Mouse (Mus musculus): ENCODE results near the gene Igfbp3. TPM values are rescaled to one million over a fixed set of nuclear protein-coding genes. Genes with fewer than 3 reads are reported as not detected.

Igfbp3 gene
- 10 to 100 TPM; 10.2 to 11.1 TPM for total RNA-seq (2021)
- long read RNA-seq, experiment 1, transcript Igfbp3-201 (5 exons, 2,421 nt) = major isoform, 24 of 24 reads
- long read RNA-seq, experiment 1, partial matches to known transcripts = 0 of 24 reads
- long read RNA-seq, experiment 1, other reads (novel, unspliced or antisense) = 0 of 24 reads
- long read RNA-seq, experiment 2, transcript Igfbp3-201 (5 exons, 2,421 nt) = major isoform, 22 of 24 reads
- long read RNA-seq, experiment 2, partial matches to known transcripts = 1 of 24 reads
- long read RNA-seq, experiment 2, other reads (novel, unspliced or antisense) = 0 of 24 reads

DNA sequence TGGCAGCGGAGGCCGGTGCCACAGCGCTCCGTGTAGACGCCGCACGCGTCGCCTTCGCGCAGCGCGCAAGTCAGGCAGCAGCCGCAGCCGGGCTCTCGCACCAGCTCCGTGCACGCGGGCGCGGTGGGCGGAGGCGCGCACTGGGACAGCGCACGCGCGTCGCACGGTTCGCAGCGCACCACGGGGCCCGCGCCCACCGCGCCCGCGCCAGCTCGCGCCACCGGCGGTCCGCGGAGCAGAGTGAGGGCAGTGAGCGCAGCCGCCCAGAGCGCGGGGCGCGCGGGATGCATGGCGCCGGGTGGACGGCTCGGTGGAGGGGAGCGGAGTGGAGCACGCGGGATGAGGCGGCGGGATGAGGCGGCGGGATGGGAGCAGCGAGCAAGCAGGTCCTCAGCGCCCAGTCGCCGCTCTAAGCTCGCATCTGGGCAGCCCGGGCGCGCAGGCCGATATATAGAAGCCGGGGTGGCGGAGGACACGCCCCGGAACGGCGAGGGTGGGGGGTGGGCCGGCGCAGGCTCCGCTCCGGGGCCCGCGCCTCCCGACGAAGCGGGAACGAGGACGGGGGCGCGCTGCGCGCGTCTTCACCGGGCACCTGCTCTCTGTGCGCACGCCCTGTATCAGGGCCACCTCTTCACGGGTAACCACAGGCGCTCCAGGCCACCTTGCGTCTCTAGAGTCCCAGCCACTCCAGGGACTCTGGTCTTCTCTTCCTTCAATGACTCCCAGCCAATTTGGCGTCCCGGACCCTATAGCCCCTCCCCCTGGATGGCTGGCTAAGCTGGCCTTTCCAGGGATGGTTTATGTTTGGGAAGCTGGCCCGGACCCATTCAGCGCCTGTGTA lies at the start of gene Igfbp3:
Gene Igfbp3, minus strand, starts transcription at position 423 of the 841 bp plus-strand sequence.
- TF ChIP-seq CTCF (conservative IDR thresholded peaks at IDR 0.05) = no peak

DNA sequence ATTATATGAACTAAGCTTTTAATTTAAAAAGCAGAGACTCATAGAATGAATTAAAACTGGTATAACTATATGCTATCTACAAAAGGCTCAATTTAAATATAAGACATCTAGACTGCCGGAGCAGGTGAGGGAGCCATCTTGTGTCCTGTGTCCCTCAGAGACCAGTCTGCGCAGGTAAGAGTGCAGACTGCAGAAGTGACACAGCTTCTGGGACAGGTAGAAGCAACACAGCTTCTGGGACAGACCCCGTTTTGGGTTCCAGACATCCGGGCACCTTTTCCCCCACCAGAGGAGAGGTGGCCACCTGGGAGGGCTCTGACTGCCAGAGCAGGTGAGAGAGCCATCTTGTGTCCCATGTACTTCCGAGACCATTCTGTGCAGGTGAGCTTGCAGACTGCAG lies 37.1 kb upstream of the Igfbp3 start:
- no peak for DNase-seq (ENCODE audit: low spot score in 2 of 2)
- no peak for TF ChIP-seq CTCF (conservative IDR thresholded peaks at IDR 0.05)
- H3K27ac ChIP-seq = no peak overlapping the region
- H3K4me3 ChIP-seq = no peak overlapping the region

More for the DNA sequence above, at the start of gene Igfbp3:
- Histone ChIP-seq H3K27ac (peak within 1 kb of the TSS; percentile 96), H3K4me3 (peak within 1 kb of the TSS; percentile 64)
- peak; percentile 82 to 83 for DNase-seq (ENCODE audit: low spot score in 2 of 2)

DNA sequence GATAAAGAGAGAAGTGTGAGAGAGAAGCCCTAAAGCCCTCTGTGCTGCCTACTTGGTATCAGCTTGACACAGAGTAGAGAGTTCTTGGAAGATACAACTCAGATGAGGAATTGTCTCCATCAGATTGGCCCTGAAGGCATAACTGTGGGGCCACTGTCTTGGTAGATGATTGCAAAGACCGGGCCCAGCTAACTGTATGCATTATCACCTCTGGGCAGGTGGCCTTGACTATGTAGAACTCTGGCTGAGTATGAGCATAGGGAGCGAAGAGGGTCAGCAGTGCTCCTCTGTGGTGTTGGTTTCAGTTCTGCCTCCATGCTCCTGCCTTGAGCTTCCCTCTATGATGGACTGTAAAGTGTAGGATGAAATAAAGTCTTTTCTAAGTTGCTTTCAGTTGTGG lies 36.7 kb upstream of the Igfbp3 start:
- no peak overlapping the region for H3K27ac ChIP-seq

DNA sequence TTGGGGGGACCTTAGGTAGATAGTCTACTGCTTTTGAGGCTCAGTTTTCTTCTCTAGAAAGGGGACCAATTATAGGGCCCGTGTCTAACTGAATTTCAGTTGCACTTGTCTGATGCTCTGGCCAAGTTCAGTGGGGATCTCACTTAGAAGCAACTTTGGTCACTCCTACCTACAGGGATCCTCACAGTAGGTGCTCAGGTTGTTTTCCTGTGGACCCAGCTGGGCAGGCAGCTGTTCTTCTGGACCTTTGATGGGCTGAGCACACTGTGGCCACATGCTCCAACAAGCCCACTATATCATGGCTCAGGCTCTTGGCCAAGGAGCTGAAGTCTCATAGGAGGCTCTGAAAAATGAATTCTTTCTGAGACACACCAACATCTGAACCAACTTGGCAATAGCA lies 31.1 kb upstream of the Igfbp3 start:
- no peak for TF ChIP-seq CTCF (conservative IDR thresholded peaks at IDR 0.05)
- DNase-seq (ENCODE audit: low spot score in 2 of 2) = no peak
- H3K27ac ChIP-seq = no peak overlapping the region

More for the DNA sequence above, 36.7 kb upstream of the Igfbp3 start:
- no peak overlapping the region for H3K4me3 ChIP-seq
- DNase-seq (ENCODE audit: low spot score in 2 of 2) = no peak
- TF ChIP-seq CTCF (conservative IDR thresholded peaks at IDR 0.05) = no peak

DNA sequence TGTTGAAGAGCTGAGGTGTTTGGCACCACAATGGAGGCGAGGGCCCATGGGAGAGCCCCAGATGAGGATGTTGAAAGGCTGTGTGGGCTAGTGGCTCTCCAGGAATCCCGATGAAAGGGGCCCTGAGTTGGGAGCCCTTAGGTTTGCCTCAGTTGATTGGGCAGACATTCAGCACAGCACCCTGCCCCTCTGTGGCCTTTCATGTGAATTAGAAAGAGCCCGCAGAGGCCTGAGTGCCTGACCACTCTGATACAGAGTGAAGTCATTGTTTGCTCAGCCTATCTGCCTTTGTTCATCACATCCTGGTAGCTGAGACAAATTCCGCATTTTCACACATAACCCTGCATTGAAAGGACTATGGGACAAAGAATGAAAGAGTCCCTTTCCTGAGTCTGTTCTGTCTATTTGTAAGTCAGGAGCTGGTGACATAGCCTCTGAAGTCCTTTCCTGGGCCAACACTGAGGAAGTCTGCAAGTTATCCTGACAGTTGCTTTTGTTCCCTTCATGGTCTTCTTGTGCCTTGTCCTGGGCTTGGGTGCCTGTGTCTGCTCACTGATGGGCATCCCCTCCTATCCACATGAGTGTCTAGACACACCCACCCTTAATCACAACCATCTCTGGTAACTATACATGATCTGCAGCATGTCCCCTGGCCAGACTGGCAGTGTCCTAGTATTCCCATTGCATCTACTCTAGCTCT lies 25.5 kb upstream of the Igfbp3 start:
- H3K27ac ChIP-seq = no peak overlapping the region
- no peak for TF ChIP-seq CTCF (conservative IDR thresholded peaks at IDR 0.05)

More for the DNA sequence above, 31.1 kb upstream of the Igfbp3 start:
- no peak overlapping the region for H3K4me3 ChIP-seq

DNA sequence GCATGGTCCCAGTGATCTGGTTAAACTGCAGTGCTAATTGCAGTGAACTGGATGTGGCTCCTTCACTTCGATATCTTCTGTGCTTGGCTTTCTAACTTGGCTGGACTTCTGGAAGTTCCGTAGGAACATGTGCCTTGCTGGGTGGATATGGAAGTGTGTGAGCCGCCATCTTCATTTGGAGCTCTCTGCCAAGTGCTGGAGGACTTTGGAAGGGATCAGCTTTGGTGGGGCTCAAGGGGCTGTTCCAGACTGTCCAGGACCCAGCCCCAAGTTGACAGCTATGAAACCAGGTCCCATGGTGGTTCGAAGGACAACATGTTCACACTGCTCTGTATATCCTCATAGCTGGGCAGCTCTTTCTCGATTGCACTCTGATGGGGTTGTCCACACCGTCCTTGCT lies 24.8 kb upstream of the Igfbp3 start:
- Histone ChIP-seq H3K4me3 (no peak overlapping the region), H3K27ac (no peak overlapping the region)
- DNase-seq (ENCODE audit: low spot score in 2 of 2) = no peak
- TF ChIP-seq CTCF (conservative IDR thresholded peaks at IDR 0.05) = no peak

More for the DNA sequence above, 25.5 kb upstream of the Igfbp3 start:
- no peak for DNase-seq (ENCODE audit: low spot score in 2 of 2)
- H3K4me3 ChIP-seq = no peak overlapping the region

DNA sequence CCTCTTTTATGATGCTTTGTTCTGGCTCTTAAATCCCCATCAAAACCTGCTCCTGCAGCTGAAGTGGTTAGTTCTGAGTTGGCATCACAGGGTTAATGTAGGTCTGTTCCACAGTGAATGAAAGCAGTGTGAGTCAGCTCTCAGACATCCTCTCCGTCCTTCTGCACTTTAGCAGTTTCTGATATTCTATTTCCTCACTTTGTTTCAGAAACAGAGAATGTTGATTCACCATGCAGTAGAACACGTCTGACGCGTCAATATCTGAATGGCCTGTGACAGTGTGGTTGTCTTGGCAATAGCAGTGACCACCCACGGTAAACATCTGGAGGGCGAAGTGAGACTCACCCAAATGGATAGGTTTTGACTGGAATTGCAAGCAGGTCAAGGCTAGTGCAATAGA lies 24.0 kb upstream of the Igfbp3 start:
- Histone ChIP-seq H3K27ac (no peak overlapping the region), H3K4me3 (no peak overlapping the region)
- TF ChIP-seq CTCF (conservative IDR thresholded peaks at IDR 0.05) = no peak
- no peak for DNase-seq (ENCODE audit: low spot score in 2 of 2)

DNA sequence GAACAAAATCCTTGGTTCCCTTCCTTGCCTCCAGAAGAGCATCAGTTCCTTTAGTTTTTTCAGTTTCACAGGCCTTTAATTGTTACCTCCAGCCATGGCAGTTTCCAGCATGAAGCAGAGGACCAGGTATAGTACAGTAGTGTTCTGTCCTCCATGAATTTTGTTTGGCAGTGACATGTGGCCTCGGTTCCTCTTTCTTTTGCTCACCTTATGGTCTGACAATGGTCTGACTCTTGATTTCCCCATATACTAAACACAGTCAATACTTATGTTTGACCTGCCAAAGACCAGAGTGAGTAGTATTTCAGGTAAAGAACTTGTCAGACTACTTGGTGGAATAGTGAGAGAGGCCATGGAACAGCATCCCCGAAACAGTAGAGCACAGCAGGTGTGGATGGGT lies 23.0 kb upstream of the Igfbp3 start:
- no peak for TF ChIP-seq CTCF (conservative IDR thresholded peaks at IDR 0.05)
- DNase-seq (ENCODE audit: low spot score in 2 of 2) = no peak

DNA sequence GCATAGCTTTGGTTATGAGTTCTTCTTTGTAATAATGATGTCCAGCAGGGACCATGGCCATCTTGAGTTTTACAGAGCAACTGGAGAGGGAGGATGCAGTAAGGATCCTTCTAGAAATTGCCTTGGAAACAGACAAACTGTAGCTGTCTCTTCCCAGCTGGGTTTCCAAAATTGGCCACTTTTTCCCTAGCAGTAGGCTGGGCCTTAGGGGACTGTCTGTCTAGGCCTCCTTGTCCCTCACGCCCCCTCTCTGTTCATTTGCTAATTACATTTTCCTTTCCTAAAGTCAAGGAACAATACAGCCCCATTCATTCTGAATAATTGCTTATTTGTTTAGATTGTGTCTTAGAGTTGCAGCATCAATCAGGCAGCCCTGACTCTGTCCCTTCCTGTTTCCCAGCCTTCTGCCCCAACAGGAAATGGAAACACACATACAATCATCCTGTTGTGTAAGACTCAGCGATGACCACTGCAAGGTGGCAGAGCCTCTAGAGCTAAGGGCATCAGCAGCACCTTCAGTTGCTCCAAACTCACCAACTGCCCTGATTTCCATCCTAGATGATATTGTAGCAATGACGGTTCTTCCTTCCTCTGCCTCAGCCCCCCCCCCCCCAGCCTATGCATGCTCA lies 21.4 kb upstream of the Igfbp3 start:
- TF ChIP-seq CTCF (conservative IDR thresholded peaks at IDR 0.05) = no peak
- Histone ChIP-seq H3K4me3 (no peak overlapping the region), H3K27ac (no peak overlapping the region)
- DNase-seq (ENCODE audit: low spot score in 2 of 2) = no peak

More for the DNA sequence above, 23.0 kb upstream of the Igfbp3 start:
- Histone ChIP-seq H3K4me3 (no peak overlapping the region), H3K27ac (no peak overlapping the region)

DNA sequence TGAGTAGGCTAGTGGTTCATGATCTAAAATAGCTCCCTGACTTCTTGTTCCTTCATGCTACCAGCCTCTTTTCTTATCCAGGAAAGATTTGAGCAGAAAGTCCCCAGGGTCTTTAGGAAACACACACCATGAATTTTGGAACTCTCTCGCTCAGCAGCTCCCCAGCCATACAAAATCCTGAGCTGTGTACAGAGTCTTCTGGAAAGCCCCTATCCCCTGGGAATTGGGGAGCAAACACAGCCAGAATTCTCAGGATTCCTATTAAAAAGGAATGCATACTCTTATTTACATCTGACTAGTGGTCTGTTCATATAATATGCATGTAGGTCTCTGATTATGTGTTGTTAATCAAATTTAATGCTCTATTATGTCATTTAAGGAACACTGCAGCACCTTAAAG lies 20.7 kb upstream of the Igfbp3 start:
- H3K27ac ChIP-seq = no peak overlapping the region
- TF ChIP-seq CTCF (conservative IDR thresholded peaks at IDR 0.05) = no peak
- no peak for DNase-seq (ENCODE audit: low spot score in 2 of 2)
- no peak overlapping the region for H3K4me3 ChIP-seq

DNA sequence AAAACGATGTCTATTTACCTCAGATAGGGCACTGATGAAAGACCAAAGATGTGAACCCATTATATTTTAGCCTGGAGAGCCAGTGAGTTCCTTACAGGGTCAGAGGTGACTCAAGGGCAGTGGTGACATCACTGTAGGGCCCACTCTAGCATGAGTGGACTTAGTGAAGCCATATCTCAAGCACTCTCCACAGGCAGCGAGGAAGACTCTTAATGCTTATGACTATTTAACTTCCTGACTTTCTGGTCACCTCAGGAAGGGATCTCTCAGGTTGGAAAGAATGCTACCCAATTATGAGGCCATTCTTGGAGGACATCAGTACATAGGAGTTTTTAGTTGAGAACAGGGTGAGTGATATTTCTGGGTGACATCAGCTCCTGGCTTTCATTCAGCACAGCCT lies 19.6 kb upstream of the Igfbp3 start:
- H3K27ac ChIP-seq = no peak overlapping the region
- DNase-seq (ENCODE audit: low spot score in 2 of 2) = no peak
- no peak overlapping the region for H3K4me3 ChIP-seq
- TF ChIP-seq CTCF (conservative IDR thresholded peaks at IDR 0.05) = no peak

DNA sequence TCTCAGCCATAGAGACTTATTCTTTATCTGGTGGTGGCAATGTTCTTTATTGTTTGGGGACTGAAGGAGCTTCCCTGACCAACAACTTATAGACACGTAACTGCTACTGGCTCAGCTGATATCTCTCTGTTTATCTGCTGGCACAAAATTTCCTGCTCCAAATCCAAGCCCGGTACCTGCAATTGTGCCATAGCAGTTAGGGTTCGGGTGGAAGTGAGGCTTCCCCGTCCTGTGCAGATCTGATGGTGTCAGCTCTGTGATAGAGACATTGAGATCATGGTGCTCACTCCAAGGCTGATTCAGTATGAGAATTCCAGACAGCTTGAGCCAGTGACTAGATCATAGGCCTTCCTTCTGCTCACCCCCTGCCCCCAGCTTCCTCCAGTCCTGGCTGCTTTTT lies 18.2 kb upstream of the Igfbp3 start:
- no peak for DNase-seq (ENCODE audit: low spot score in 2 of 2)
- TF ChIP-seq CTCF (conservative IDR thresholded peaks at IDR 0.05) = no peak
- no peak overlapping the region for H3K4me3 ChIP-seq
- no peak overlapping the region for H3K27ac ChIP-seq

DNA sequence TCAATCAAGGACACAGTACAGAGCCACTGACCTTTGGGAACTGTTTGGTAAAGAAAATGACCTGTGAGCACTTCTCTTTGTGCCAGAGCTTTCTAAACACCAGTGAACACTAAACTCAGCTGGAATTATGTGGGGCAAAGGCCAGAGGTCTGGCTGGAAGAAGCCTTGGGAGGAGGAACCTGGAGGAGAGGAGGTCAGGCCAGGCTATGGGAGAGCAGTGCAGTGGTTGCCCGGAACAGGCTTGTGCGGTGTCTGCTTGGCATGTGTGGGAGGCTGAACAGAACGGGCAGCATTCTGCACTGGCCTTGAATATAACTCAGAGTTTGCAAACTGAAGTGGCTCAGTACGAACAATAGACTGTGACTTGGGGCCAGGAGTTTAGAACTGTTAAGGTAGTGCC lies 16.3 kb upstream of the Igfbp3 start:
- no peak for DNase-seq (ENCODE audit: low spot score in 2 of 2)
- Histone ChIP-seq H3K27ac (no peak overlapping the region), H3K4me3 (no peak overlapping the region)
- no peak for TF ChIP-seq CTCF (conservative IDR thresholded peaks at IDR 0.05)

Measured in layer of hippocampus, adult 2 months (tissue).